Mouse (Mus musculus) kidney, postnatal 0 days (tissue): ENCODE measurements around the gene Sgip1. TPM values are rescaled to one million over a fixed set of nuclear protein-coding genes. Genes with fewer than 3 reads are reported as not detected.
A peak's percentile ranks its signal among the peaks of the same experiment; 100 is the strongest.

Experiments used
- ATAC-seq: fragments of 200-750 bp; cut with Nextera tagmentation; replicated peaks from 2 replicates; pipeline ENCODE4 v1.8.0; 2017; ENCODE audit warnings: low read depth, moderate number of reproducible peaks, moderate TSS enrichment, moderate library complexity; ENCODE audit not compliant: low FRiP score
- DNase-seq: peaks from one replicate; pipeline ENCODE4 v3.0.0-alpha.2; 2016; ENCODE audit warnings: low spot score
- H3K27ac ChIP-seq: fragments of 300-500 bp; sonication (generic); 2 replicates; pipeline ENCODE4 v1.5.1; 2014; ENCODE audit warnings: mild to moderate bottlenecking
- H3K27me3 ChIP-seq: fragments of 300-500 bp; sonication (generic); 2 replicates; pipeline ENCODE4 v1.6.1; 2014; ENCODE audit warnings: low read length, mixed read lengths; ENCODE audit not compliant: insufficient read depth
- H3K36me3 ChIP-seq: fragments of 300-500 bp; sonication (generic); 2 replicates; pipeline ENCODE4 v1.6.1; 2014; ENCODE audit warnings: low read length, mixed read lengths; ENCODE audit not compliant: insufficient read depth
- H3K4me1 ChIP-seq: fragments of 300-500 bp; sonication (generic); replicated peaks from 2 replicates; pipeline ENCODE4 v1.6.1; 2014; ENCODE audit warnings: antibody characterized with exemption, low read length, mixed read lengths; ENCODE audit not compliant: insufficient read depth
- H3K4me2 ChIP-seq: fragments of 300-500 bp; sonication (generic); 2 replicates; pipeline ENCODE4 v1.6.1; 2014; ENCODE audit warnings: mild to moderate bottlenecking, low read length, moderate library complexity, mixed read lengths
- H3K4me3 ChIP-seq: fragments of 300-500 bp; sonication (generic); replicated peaks from 2 replicates; pipeline ENCODE4 v1.5.1; 2014; ENCODE audit warnings: low read depth, low read length
- H3K9ac ChIP-seq: fragments of 300-500 bp; sonication (generic); 2 replicates; pipeline ENCODE4 v1.6.1; 2014; ENCODE audit warnings: low read depth, low read length
- H3K9me3 ChIP-seq: fragments of 300-500 bp; sonication (generic); replicated peaks from 2 replicates; pipeline ENCODE4 v1.6.1; 2016; ENCODE audit warnings: low read length, inconsistent platforms, mixed read lengths
- CTCF ChIP-seq: IDR thresholded peaks from 2 replicates; pipeline ENCODE4 v1.5.1; 2016; ENCODE audit warnings: antibody characterized with exemption, low read depth, mild to moderate bottlenecking, moderate library complexity
- WGBS: fragments of 180-500 bp; shearing (Covaris S2); extraction: QIAGEN DNeasy Blood & Tissue Kit; methylation state at CpG from one replicate; pipeline ENCODE4 v1.1.7; 2014; 5-methylcytosine and 5-hydroxymethylcytosine counted together
- polyA plus RNA-seq: library from polyadenylated mRNA; unstranded; fragments of >200 nt; fragmentation: Nextera tagmentation; extraction: Ambion mirVana; gene quantifications from 2 replicates; pipeline ENCODE4 v1.2.1, GENCODE M21; 2015

Gene Sgip1
- polyA plus RNA-seq, 1 experiment from 2014 or later = 7.6 TPM

GRCm38 (mm10) chr4:102976290-102977275 lies 235.5 kb downstream of the Sgip1 start:
- H3K4me2 ChIP-seq = no peak overlapping the region
- H3K27me3 ChIP-seq = no peaks in the 10 kb centered on the region
- no peak for TF ChIP-seq CTCF
- H3K36me3 ChIP-seq = no peaks in the 10 kb centered on the region
- no peaks in the 10 kb centered on the region for H3K9me3 ChIP-seq
- 58% methylated on average over 12 of the region's 12 CpGs for whole genome bisulfite sequencing
- ATAC-seq (no peak), DNase-seq (no peak)
- no peak overlapping the region for H3K4me3 ChIP-seq
- H3K4me1 ChIP-seq = 0 out of 2 replicates have a peak, but pooled peaks cover 7% of the 10 kb centered on the region
- no peak overlapping the region for H3K9ac ChIP-seq
- no peak overlapping the region for H3K27ac ChIP-seq

- no peaks in the 10 kb centered on the region for H3K9me3 ChIP-seq
- ATAC-seq (no peak), DNase-seq (no peak)
- 0 out of 2 replicates have a peak overlapping the region, but pooled peaks have one; percentile 7 for H3K4me3 ChIP-seq
- no peak overlapping the region for H3K27ac ChIP-seq
- no peaks in the 10 kb centered on the region for H3K27me3 ChIP-seq
- H3K4me2 ChIP-seq = peak overlapping the region; percentile 58
- H3K9ac ChIP-seq = no peak overlapping the region
- no peak for TF ChIP-seq CTCF
- WGBS = 13% methylated on average over 16 of the region's 16 CpGs
- no peaks in the 10 kb centered on the region for H3K36me3 ChIP-seq
- H3K4me1 ChIP-seq = 0 out of 2 replicates have a peak, but pooled peaks cover 7% of the 10 kb centered on the region
Observed at GRCm38 (mm10) chr4:102977778-102978321, 236.8 kb downstream of the Sgip1 start.

GRCm38 (mm10) chr4:102978440-102978839 lies 237.3 kb downstream of the Sgip1 start, which contains the start of gene Tctex1d1:
Gene Tctex1d1, plus strand, starts transcription at chr4:102978606.
- TF ChIP-seq CTCF = no peak

GRCm38 (mm10) chr4:102979385-102979784 lies 238.3 kb downstream of the Sgip1 start:
- Histone ChIP-seq H3K27me3 (no peaks in the 10 kb centered on the region), H3K36me3 (no peaks in the 10 kb centered on the region), H3K27ac (no peak overlapping the region), H3K9ac (no peak overlapping the region), H3K9me3 (no peaks in the 10 kb centered on the region), H3K4me2 (peak overlapping the region; percentile 58), H3K4me3 (peak overlapping the region; percentile 21; the same call in 1 of the 2 replicates), H3K4me1 (0 out of 2 replicates have a peak, but pooled peaks cover 7% of the 10 kb centered on the region)
- TF ChIP-seq CTCF = no peak
- no peak for ATAC-seq
- 51% methylated on average over 5 of the region's 5 CpGs for WGBS
- DNase-seq = peak; percentile 30

More at GRCm38 (mm10) chr4:102978440-102978839, 237.3 kb downstream of the Sgip1 start, which contains the start of gene Tctex1d1:
- Histone ChIP-seq H3K4me3 (peak within 1 kb of the TSS; percentile 21), H3K9ac (no peak within 1 kb of the TSS), H3K4me1 (0 out of 2 replicates have a peak, but pooled peaks cover 7% of the 10 kb centered on the region), H3K9me3 (no peaks in the 10 kb centered on the region), H3K4me2 (peak within 1 kb of the TSS; percentile 58), H3K27ac (no peak within 1 kb of the TSS), H3K27me3 (no peaks in the 10 kb centered on the region), H3K36me3 (no peaks in the 10 kb centered on the region)
- DNase-seq (peak; percentile 34), ATAC-seq (peak; percentile 54)
- WGBS = 2% methylated on average over 13 of the region's 13 CpGs

GRCm38 (mm10) chr4:102981709-102982108 lies 240.6 kb downstream of the Sgip1 start:
- no peaks in the 10 kb centered on the region for H3K9me3 ChIP-seq
- DNase-seq (no peak), ATAC-seq (no peak)
- H3K4me1 ChIP-seq = 0 out of 2 replicates have a peak, but pooled peaks cover 7% of the 10 kb centered on the region
- 79% methylated on average over 8 of the region's 8 CpGs for WGBS
- H3K27ac ChIP-seq = no peak overlapping the region
- H3K9ac ChIP-seq = no peak overlapping the region
- no peaks in the 10 kb centered on the region for H3K36me3 ChIP-seq
- no peak overlapping the region for H3K4me2 ChIP-seq
- H3K27me3 ChIP-seq = no peaks in the 10 kb centered on the region
- H3K4me3 ChIP-seq = no peak overlapping the region
- no peak for TF ChIP-seq CTCF

GRCm38 (mm10) chr4:102986173-102986572 lies 245.1 kb downstream of the Sgip1 start:
- TF ChIP-seq CTCF = no peak
- no peaks in the 10 kb centered on the region for H3K9me3 ChIP-seq
- H3K4me3 ChIP-seq = no peak overlapping the region
- ATAC-seq = no peak
- H3K4me2 ChIP-seq = no peak overlapping the region
- H3K4me1 ChIP-seq = no peaks in the 10 kb centered on the region
- H3K9ac ChIP-seq = no peak overlapping the region
- WGBS = 69% methylated on average over 7 of the region's 7 CpGs
- no peak for DNase-seq
- no peak overlapping the region for H3K27ac ChIP-seq
- H3K27me3 ChIP-seq = no peaks in the 10 kb centered on the region
- no peaks in the 10 kb centered on the region for H3K36me3 ChIP-seq
